Mouse (Mus musculus) limb, embryonic 13.5 days (tissue): ENCODE data around the gene Hrct1. TPM values are rescaled to one million over a fixed set of nuclear protein-coding genes. Genes with fewer than 3 reads are reported as not detected.

Experiments
- ATAC-seq: fragments of 200-750 bp; cut with Nextera tagmentation; 2 replicates; pipeline ENCODE4 v1.8.0; 2017; ENCODE audit warnings: low read depth, moderate number of reproducible peaks, moderate TSS enrichment; ENCODE audit not compliant: low FRiP score
- H3K27ac ChIP-seq: fragments of 300-500 bp; sonication (generic); 2 replicates; pipeline ENCODE4 v1.5.1; 2015; ENCODE audit warnings: inconsistent platforms, mild to moderate bottlenecking, moderate library complexity
- H3K27me3 ChIP-seq: fragments of 300-500 bp; sonication (generic); 2 replicates; pipeline ENCODE4 v1.6.1; 2015; ENCODE audit warnings: mild to moderate bottlenecking, inconsistent platforms
- H3K36me3 ChIP-seq: fragments of 300-500 bp; sonication (generic); 2 replicates; pipeline ENCODE4 v1.6.1; 2015; ENCODE audit warnings: inconsistent platforms, mild to moderate bottlenecking, moderate library complexity
- H3K4me1 ChIP-seq: fragments of 300-500 bp; sonication (generic); 2 replicates; pipeline ENCODE4 v1.6.1; 2015; ENCODE audit warnings: inconsistent platforms
- H3K4me2 ChIP-seq: fragments of 300-500 bp; sonication (generic); replicated peaks from 2 replicates; pipeline ENCODE4 v1.6.1; 2015; ENCODE audit warnings: inconsistent platforms, mild to moderate bottlenecking, moderate library complexity
- H3K4me3 ChIP-seq: fragments of 300-500 bp; sonication (generic); 2 replicates; pipeline ENCODE4 v1.5.1; 2015; ENCODE audit warnings: moderate library complexity, mild to moderate bottlenecking, inconsistent platforms
- H3K9ac ChIP-seq: fragments of 300-500 bp; sonication (generic); 2 replicates; pipeline ENCODE4 v1.6.1; 2015; ENCODE audit warnings: mild to moderate bottlenecking, inconsistent platforms
- H3K9me3 ChIP-seq: fragments of 300-500 bp; sonication (generic); 2 replicates; pipeline ENCODE4 v1.6.1; 2016; ENCODE audit warnings: inconsistent platforms
- WGBS: fragments of 180-500 bp; shearing (Covaris S2); methylation state at CpG from one replicate; pipeline ENCODE4 v1.1.7; 2015; 5-methylcytosine and 5-hydroxymethylcytosine counted together
- polyA plus RNA-seq: library from polyadenylated mRNA; unstranded; fragments of >200 nt; fragmentation: Nextera tagmentation; extraction: Ambion mirVana; gene quantifications from 2 replicates; pipeline ENCODE4 v1.2.1, GENCODE M21; 2015

Gene Hrct1
- polyA plus RNA-seq, 1 experiment from 2014 or later = 1.7 TPM

DNA sequence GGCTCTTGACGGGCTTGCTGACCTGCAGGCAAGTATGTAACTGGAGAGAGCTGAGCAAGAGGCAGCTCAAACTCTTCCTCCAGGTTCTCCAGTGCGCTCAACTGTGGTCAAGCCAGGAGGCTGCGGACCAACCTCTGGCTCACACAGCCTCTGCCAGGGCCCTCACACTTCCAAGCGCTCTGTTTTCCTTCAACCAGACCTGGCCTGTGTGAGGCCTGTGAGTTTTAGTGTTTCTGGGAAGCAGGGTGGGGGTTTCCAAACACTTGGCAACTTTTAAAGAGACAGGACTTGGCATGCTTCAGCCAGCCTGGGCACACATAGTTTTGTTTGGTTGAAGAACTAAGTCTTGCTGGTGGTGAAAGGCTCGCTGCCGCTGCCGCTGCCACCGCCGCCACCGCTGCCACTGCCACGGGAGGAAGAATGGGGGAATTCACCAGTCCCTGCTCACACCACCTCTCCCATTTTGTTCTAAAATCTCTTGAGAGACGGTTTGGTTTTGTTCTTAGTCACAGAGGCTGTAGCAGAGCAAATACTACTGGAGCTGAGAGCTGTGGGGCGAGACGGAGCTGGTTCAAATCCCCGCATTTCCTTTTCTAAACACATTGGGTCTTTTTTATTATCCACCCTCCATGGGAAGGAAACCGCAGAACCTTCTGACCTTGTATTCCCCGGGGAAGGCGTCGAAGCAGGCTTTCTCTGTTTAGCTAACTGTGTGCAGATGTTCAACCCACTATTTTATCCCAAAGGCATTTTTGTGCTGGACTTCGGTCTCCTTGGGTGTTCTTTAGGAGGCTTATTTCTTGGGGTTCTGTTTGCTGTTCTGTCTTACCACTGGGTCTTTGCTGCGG lies 32.8 kb downstream of the Hrct1 start:
- Histone ChIP-seq H3K27me3 (no peaks in the 10 kb centered on the region), H3K36me3 (no peaks in the 10 kb centered on the region), H3K4me2 (peak overlapping the region; percentile 12; the same call in 1 of the 2 replicates), H3K9ac (no peak overlapping the region), H3K9me3 (peaks cover 4% of the 10 kb centered on the region; the same call in 1 of the 2 replicates), H3K27ac (peak overlapping the region; percentile 85), H3K4me3 (no peak overlapping the region), H3K4me1 (peaks cover 21% of the 10 kb centered on the region)
- 55% methylated on average over 21 of the region's 21 CpGs for WGBS
- peak; percentile 67; the same call in 1 of the 2 replicates for ATAC-seq

DNA sequence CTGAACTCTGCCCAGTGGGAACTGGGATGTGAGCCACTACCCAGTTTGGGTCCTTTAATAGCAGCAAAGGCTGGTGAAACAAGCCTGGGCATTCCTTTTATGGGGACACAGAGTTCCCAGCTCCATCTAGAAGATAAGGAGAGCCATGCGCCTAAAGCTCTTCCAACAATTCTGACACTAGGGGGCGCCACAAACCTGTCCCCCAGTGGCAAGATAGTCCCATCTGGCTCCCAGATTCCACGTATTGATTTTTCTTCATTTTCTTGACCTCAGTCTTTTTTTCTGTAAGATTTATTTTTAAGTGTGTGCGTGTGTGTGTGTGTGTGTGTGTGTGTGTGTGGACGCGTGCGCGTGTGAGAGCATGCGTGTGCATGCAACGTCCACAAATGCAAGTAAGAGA lies 33.5 kb downstream of the Hrct1 start:
- ATAC-seq = no peak
- 74% methylated on average over 10 of the region's 10 CpGs for WGBS
- peaks cover 21% of the 10 kb centered on the region for H3K4me1 ChIP-seq

DNA sequence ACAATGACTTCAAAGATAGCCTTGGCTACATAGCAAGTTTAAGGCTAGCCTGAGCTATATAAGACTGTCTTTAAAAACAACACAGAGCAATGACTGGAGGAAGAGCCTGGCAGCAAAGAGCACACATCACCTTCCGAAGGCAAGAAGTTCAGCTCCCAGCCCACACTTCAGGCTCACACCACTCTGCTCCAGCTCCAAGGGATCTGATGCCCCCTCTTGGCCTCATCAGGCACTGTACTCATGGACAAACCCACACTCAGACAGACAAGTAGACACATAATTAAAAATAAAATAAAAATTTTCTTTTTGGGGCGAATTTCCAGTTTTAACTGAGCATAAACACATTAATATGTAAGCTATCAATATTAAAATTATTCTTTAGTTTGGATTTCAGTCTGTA lies 34.3 kb downstream of the Hrct1 start:
- ATAC-seq = no peak
- H3K9ac ChIP-seq = no peak overlapping the region
- no peaks in the 10 kb centered on the region for H3K36me3 ChIP-seq
- no peak overlapping the region for H3K4me2 ChIP-seq
- WGBS = 78% methylated on average over 2 of the region's 2 CpGs
- no peak overlapping the region for H3K4me3 ChIP-seq
- H3K27ac ChIP-seq = no peak overlapping the region
- H3K27me3 ChIP-seq = no peaks in the 10 kb centered on the region
- peaks cover 4% of the 10 kb centered on the region; the same call in 1 of the 2 replicates for H3K9me3 ChIP-seq
- H3K4me1 ChIP-seq = peaks cover 21% of the 10 kb centered on the region

More for the DNA sequence above, 33.5 kb downstream of the Hrct1 start:
- H3K9ac ChIP-seq = no peak overlapping the region
- H3K4me3 ChIP-seq = no peak overlapping the region
- H3K4me2 ChIP-seq = peak overlapping the region; percentile 12; the same call in 1 of the 2 replicates
- H3K27me3 ChIP-seq = no peaks in the 10 kb centered on the region
- H3K9me3 ChIP-seq = peaks cover 4% of the 10 kb centered on the region; the same call in 1 of the 2 replicates
- H3K27ac ChIP-seq = peak overlapping the region; percentile 85
- H3K36me3 ChIP-seq = no peaks in the 10 kb centered on the region

DNA sequence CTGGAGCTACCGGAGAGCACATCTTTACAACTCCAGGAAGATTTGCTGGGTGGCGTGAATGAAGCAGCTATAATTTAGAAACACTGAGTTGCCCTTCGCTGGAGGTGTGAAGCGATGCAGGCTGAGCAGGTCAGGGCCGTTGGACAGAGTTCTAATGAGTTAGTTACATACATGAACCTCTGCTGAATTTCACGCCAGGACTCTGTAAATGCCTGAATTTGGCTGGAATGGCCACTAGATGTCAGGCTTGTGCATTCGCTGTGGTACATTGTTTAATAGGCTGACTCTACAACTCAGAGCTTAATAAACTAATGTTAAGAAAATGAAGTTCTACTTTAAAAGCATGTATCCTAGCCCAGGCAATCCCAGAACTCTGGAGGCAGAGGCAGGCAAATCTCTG lies 36.4 kb downstream of the Hrct1 start:
- H3K4me1 ChIP-seq = peaks cover 19% of the 10 kb centered on the region
- no peaks in the 10 kb centered on the region for H3K27me3 ChIP-seq
- H3K27ac ChIP-seq = no peak overlapping the region
- ATAC-seq = no peak
- no peak overlapping the region for H3K9ac ChIP-seq
- peak overlapping the region; percentile 37; the same call in 1 of the 2 replicates for H3K4me2 ChIP-seq
- H3K9me3 ChIP-seq = peaks cover 4% of the 10 kb centered on the region; the same call in 1 of the 2 replicates
- no peaks in the 10 kb centered on the region for H3K36me3 ChIP-seq
- WGBS = 21% methylated on average over 7 of the region's 7 CpGs
- H3K4me3 ChIP-seq = no peak overlapping the region

DNA sequence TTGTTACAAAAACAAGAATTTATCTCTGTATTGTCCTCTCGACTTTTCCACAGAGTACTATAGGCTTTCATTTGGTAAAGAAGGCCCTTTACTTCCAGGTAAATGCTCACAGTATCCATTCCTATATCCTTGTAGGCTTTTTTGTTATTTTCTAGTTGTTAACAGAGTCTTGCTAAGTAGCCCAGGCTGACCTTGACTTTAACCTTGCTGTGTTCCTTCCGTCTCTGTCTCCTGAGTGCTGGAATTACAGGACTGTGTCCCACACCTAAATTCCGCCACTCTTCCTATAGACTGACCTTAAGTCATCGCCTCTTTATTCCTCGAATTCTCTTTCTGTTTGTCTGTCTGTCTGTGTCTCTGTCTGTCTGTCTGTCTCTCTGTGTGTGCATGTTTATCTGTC lies 41.4 kb downstream of the Hrct1 start:
- Histone ChIP-seq H3K27ac (no peak overlapping the region), H3K4me3 (no peak overlapping the region), H3K4me2 (no peak overlapping the region), H3K36me3 (no peaks in the 10 kb centered on the region), H3K27me3 (no peaks in the 10 kb centered on the region), H3K9me3 (peaks cover 4% of the 10 kb centered on the region; the same call in 1 of the 2 replicates), H3K9ac (no peak overlapping the region), H3K4me1 (no peaks in the 10 kb centered on the region)
- 81% methylated on average over 5 of the region's 5 CpGs for WGBS
- no peak for ATAC-seq

DNA sequence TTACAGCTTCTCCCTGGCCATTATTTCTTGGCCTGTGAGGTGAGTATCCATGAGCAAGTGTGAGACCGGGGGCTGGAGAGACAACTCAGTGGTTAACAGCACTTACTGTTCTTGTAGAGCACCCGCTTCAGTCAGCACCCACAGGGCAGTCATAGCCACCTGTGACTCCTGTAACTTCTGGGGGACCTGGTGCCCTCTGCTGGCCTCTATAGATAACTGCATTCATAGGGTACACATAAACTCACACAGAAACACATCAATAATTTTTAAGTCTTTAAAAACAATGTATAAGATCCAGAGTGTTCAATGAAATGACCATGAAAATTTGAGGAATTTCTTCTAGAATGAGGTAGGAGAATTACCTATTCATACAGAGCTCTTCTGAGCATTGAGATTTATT lies 42.4 kb downstream of the Hrct1 start:
- Histone ChIP-seq H3K9me3 (peaks cover 2% of the 10 kb centered on the region; the same call in 1 of the 2 replicates), H3K4me2 (no peak overlapping the region), H3K9ac (no peak overlapping the region), H3K27me3 (no peaks in the 10 kb centered on the region), H3K27ac (no peak overlapping the region), H3K36me3 (no peaks in the 10 kb centered on the region), H3K4me3 (no peak overlapping the region), H3K4me1 (no peaks in the 10 kb centered on the region)
- WGBS = 94% methylated on average over 2 of the region's 2 CpGs
- ATAC-seq = no peak

DNA sequence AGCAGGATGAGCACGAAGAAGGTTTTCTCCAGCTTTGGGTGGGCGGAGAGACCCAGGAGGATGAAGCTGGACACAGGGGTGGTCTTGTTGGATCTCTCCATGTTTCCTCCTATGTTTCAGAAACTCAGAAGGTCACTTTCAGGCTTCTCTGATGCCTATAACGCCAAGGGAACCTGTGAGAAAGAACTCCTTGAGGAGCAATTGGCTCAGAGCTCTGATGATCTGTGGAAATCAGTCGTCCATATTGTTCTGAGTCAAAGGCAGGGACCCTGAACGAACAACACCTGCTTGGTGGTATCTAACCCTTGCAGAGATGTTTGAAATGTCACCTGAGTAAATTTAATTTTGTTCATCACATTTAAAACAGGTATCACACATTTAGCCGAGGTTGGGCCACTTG lies 43.9 kb downstream of the Hrct1 start, which contains the start of gene Olfr159:
Gene Olfr159, minus strand, starts transcription at position 101 of the 400 bp plus-strand sequence.
- no peak for ATAC-seq
- no peaks in the 10 kb centered on the region for H3K9me3 ChIP-seq
- no peaks in the 10 kb centered on the region for H3K4me1 ChIP-seq
- H3K27me3 ChIP-seq = no peaks in the 10 kb centered on the region
- H3K36me3 ChIP-seq = no peaks in the 10 kb centered on the region
- 85% methylated on average over 6 of the region's 6 CpGs for WGBS
- no peak within 1 kb of the TSS for H3K4me3 ChIP-seq
- no peak within 1 kb of the TSS for H3K4me2 ChIP-seq
- no peak within 1 kb of the TSS for H3K9ac ChIP-seq
- no peak within 1 kb of the TSS for H3K27ac ChIP-seq

DNA sequence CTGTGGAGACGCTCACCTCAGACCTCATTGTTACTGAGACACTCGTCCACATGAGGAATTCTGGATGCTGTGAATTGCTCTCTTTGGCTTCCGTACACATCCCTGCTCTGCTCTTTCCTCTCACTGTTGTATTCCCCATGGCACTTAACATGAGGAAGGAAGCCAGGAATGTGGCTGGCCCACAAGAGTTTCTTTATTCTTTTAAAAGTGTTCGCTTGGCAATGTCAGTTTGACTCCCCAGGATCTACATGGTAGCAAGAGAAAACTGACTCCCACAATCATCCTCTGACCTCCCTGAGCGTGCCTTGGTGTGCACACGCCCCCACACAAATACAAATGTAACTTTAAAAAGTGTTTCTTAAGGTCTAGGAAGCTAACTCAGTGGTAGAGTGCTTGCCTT lies 44.6 kb downstream of the Hrct1 start:
- H3K9ac ChIP-seq = no peak overlapping the region
- no peak overlapping the region for H3K4me3 ChIP-seq
- no peaks in the 10 kb centered on the region for H3K4me1 ChIP-seq
- no peak overlapping the region for H3K4me2 ChIP-seq
- no peaks in the 10 kb centered on the region for H3K36me3 ChIP-seq
- no peak overlapping the region for H3K27ac ChIP-seq
- ATAC-seq = no peak
- no peaks in the 10 kb centered on the region for H3K27me3 ChIP-seq
- H3K9me3 ChIP-seq = no peaks in the 10 kb centered on the region
- 61% methylated on average over 6 of the region's 6 CpGs for WGBS

DNA sequence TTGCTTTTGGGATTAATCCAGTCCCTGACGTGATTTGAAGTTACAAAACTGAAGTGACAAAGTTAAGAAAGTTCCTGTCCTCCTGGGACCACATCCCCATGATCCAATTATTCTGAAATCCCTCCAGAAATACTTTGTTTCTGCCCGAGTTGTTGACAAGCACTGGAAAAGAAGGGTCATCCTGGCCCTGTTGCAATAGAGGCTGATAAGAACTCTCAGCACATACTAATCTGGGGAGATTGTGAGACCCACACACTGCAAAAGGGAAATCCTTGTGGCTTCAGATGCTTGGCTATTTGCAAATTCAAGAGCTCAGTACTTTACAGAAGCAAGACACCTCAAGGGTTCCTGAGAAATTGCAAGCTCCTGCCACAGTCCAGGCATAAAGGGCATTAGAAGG lies 45.3 kb downstream of the Hrct1 start:
- Histone ChIP-seq H3K27me3 (no peaks in the 10 kb centered on the region), H3K4me1 (no peaks in the 10 kb centered on the region), H3K27ac (no peak overlapping the region), H3K9ac (no peak overlapping the region), H3K4me2 (no peak overlapping the region), H3K4me3 (no peak overlapping the region), H3K9me3 (no peaks in the 10 kb centered on the region), H3K36me3 (no peaks in the 10 kb centered on the region)
- 41% methylated on average over 2 of the region's 2 CpGs for WGBS
- no peak for ATAC-seq

Other genes starting within 250 kb of the Hrct1 start
- not detected in 2 replicates for gene Sit1, start 243.5 kb upstream of the Hrct1 start, polyA plus RNA-seq
- gene Ccdc107, start 234.3 kb upstream of the Hrct1 start, polyA plus RNA-seq = 71.6 and 74.3 TPM in 2 replicates
- gene Arhgef39, start 227.5 kb upstream of the Hrct1 start, polyA plus RNA-seq = 43.8 and 47.3 TPM in 2 replicates
- gene Car9, start 220.2 kb upstream of the Hrct1 start, polyA plus RNA-seq = 2.3 and 3.3 TPM in 2 replicates
- gene Tpm2, start 203.4 kb upstream of the Hrct1 start, polyA plus RNA-seq = 370 and 372 TPM in 2 replicates
- gene Creb3, start 164.9 kb upstream of the Hrct1 start, polyA plus RNA-seq = 58.7 and 60.0 TPM in 2 replicates
- 60.4 and 63.6 TPM in 2 replicates for gene Tln1, start 164.5 kb upstream of the Hrct1 start, polyA plus RNA-seq
- gene Rgp1, start 148.5 kb upstream of the Hrct1 start, polyA plus RNA-seq = 35.0 and 38.5 TPM in 2 replicates
- gene Gba2, start 148.3 kb upstream of the Hrct1 start, polyA plus RNA-seq = 26.9 and 27.0 TPM in 2 replicates
- 1.4 and 2.2 TPM in 2 replicates for gene Msmp, start 142.7 kb upstream of the Hrct1 start, polyA plus RNA-seq
- 18.7 and 20.2 TPM in 2 replicates for gene Npr2, start 95.3 kb upstream of the Hrct1 start, polyA plus RNA-seq
- gene Spag8, start 73.6 kb upstream of the Hrct1 start, polyA plus RNA-seq = 0.84 and 1.00 TPM in 2 replicates
- 78.3 and 90.2 TPM in 2 replicates for gene Hint2, start 70.7 kb upstream of the Hrct1 start, polyA plus RNA-seq
- 7.8 and 8.2 TPM in 2 replicates for gene Tmem8b, start 58.2 kb upstream of the Hrct1 start, polyA plus RNA-seq
- gene Fam221b, start 58.0 kb upstream of the Hrct1 start, polyA plus RNA-seq = 2.5 and 2.6 TPM in 2 replicates
- not detected in 2 replicates for gene Olfr70, start 26.4 kb upstream of the Hrct1 start, polyA plus RNA-seq
- not detected in 2 replicates for gene Olfr71, start 16.9 kb upstream of the Hrct1 start, polyA plus RNA-seq
- 0.33 and 0.63 TPM in 2 replicates for gene Spaar, start 2.8 kb downstream of the Hrct1 start, polyA plus RNA-seq
- gene Olfr159, start 43.8 kb downstream of the Hrct1 start, polyA plus RNA-seq = not detected in 2 replicates
- gene Olfr156, start 96.7 kb downstream of the Hrct1 start, polyA plus RNA-seq = 0.18 and 0.20 TPM in 2 replicates
- not detected in 2 replicates for gene Olfr157, start 113.0 kb downstream of the Hrct1 start, polyA plus RNA-seq
- gene Olfr155, start 124.4 kb downstream of the Hrct1 start, polyA plus RNA-seq = not detected in 2 replicates
- 35.7 and 36.3 TPM in 2 replicates for gene Reck, start 148.3 kb downstream of the Hrct1 start, polyA plus RNA-seq
- 124 and 125 TPM in 2 replicates for gene Glipr2, start 230.2 kb downstream of the Hrct1 start, polyA plus RNA-seq